Mouse (Mus musculus): ENCODE measurements around the gene Gm10320. TPM values are rescaled to one million over a fixed set of nuclear protein-coding genes. Genes with fewer than 3 reads are reported as not detected.

Gm10320 gene
- polyA plus RNA-seq, 1 experiment, result 1.8 TPM

DNA sequence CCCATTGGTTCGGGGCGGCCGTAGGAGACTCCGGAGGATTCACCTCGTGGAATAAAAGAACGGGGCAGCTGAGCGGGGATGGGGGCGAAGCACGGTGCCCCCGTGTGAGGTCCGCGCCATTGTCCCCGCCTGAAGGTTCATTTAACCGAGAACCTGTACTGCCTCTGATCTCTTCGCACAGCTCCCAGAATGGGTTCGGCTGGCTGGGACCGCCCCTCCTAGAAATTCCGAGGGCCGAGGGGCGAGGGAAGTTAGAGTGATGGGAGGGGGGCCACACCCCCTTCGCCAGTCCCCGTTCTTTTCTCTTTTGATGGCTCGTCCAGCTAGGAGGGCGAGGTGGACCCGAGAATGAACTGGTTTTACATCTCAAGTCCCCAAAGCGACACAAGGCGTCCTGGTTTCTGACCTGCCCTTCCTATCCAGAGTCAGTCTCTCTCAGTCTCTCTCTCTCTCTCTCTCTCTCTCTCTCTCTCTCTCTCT, 12.4 kb upstream of the Gm10320 start:
- TF ChIP-seq USF1 (IDR thresholded peaks at IDR 0.05; ENCODE audit: low read depth) (no peak), CEBPB (IDR thresholded peaks at IDR 0.05; ENCODE audit: insufficient read depth, poor library complexity, severe bottlenecking) (no peak), POLR2AphosphoS2 (IDR thresholded peaks at IDR 0.05; ENCODE audit: insufficient read length, low read depth) (no peak), E2F4 (IDR thresholded peaks at IDR 0.05; ENCODE audit: insufficient read depth) (no peak), TCF3 (IDR thresholded peaks at IDR 0.05; ENCODE audit: insufficient read length, low read depth) (no peak), POLR2A (IDR thresholded peaks at IDR 0.05; ENCODE audit: insufficient read length, low read depth) (no peak), MYOG (IDR thresholded peaks at IDR 0.05; ENCODE audit: control insufficient read depth in 1 of 3, insufficient read depth in 1 of 3, insufficient read length in 2 of 3, low read depth in 2 of 3) (no peak), TCF12 (IDR thresholded peaks at IDR 0.05; ENCODE audit: insufficient read depth, poor library complexity, severe bottlenecking) (no peak), SRF (IDR thresholded peaks at IDR 0.05; ENCODE audit: control insufficient read depth, insufficient read length, low read depth) (no peak), REST (IDR thresholded peaks at IDR 0.05; ENCODE audit: insufficient read depth, insufficient read length) (no peak), MYOD1 (IDR thresholded peaks at IDR 0.05; ENCODE audit: control insufficient read depth in 1 of 3, insufficient read length in 2 of 3, low read depth in 2 of 3) (no peak), MAX (IDR thresholded peaks at IDR 0.05; ENCODE audit: low read depth) (no peak)
- no peaks in the 10 kb centered on the region for H3K36me3 ChIP-seq (ENCODE audit: control insufficient read depth, insufficient read depth)
- no peak overlapping the region for H3K4me3 ChIP-seq
- H3K79me2 ChIP-seq (ENCODE audit: control insufficient read depth, insufficient read depth), result no peaks in the 10 kb centered on the region
- H3K4me2 ChIP-seq (ENCODE audit: low read depth), result no peak overlapping the region
- H3ac ChIP-seq (ENCODE audit: control insufficient read depth, insufficient read length), result no peak overlapping the region
- H3K27me3 ChIP-seq (ENCODE audit: control insufficient read depth, insufficient read depth, insufficient read length), result peaks cover 24% of the 10 kb centered on the region

DNA sequence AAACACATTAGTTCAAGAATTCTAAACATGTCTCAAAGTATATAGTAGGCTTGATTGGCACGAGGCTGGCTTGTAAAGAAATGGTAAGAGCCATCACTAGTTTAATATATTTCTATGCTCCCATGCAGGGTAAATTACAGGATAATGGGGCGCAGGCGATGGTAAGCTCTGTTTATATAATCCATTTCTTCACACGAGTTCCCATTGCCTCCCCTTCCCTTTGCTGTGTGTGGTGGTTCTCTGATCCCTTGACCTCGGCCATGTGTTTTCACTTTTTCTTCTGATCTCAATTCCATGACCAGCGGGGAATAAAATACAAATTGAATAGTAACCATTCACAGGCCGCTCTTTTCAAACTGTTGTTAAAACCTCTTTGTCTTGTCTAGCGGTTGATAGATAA, 11.8 kb upstream of the Gm10320 start:
- no peak overlapping the region for H3ac ChIP-seq (ENCODE audit: control insufficient read depth, insufficient read length)
- H3K4me3 ChIP-seq, result no peak overlapping the region
- H3K36me3 ChIP-seq (ENCODE audit: control insufficient read depth, insufficient read depth), result no peaks in the 10 kb centered on the region
- no peak overlapping the region for H3K4me2 ChIP-seq (ENCODE audit: low read depth)
- TF ChIP-seq POLR2AphosphoS2 (IDR thresholded peaks at IDR 0.05; ENCODE audit: insufficient read length, low read depth) (no peak), MYOD1 (IDR thresholded peaks at IDR 0.05; ENCODE audit: control insufficient read depth in 1 of 3, insufficient read length in 2 of 3, low read depth in 2 of 3) (no peak), MYOG (IDR thresholded peaks at IDR 0.05; ENCODE audit: control insufficient read depth in 1 of 3, insufficient read depth in 1 of 3, insufficient read length in 2 of 3, low read depth in 2 of 3) (no peak), SRF (IDR thresholded peaks at IDR 0.05; ENCODE audit: control insufficient read depth, insufficient read length, low read depth) (no peak), USF1 (IDR thresholded peaks at IDR 0.05; ENCODE audit: low read depth) (no peak), TCF3 (IDR thresholded peaks at IDR 0.05; ENCODE audit: insufficient read length, low read depth) (no peak), MAX (IDR thresholded peaks at IDR 0.05; ENCODE audit: low read depth) (no peak)
- H3K27me3 ChIP-seq (ENCODE audit: control insufficient read depth, insufficient read depth, insufficient read length), result peaks cover 24% of the 10 kb centered on the region
- no peaks in the 10 kb centered on the region for H3K79me2 ChIP-seq (ENCODE audit: control insufficient read depth, insufficient read depth)

DNA sequence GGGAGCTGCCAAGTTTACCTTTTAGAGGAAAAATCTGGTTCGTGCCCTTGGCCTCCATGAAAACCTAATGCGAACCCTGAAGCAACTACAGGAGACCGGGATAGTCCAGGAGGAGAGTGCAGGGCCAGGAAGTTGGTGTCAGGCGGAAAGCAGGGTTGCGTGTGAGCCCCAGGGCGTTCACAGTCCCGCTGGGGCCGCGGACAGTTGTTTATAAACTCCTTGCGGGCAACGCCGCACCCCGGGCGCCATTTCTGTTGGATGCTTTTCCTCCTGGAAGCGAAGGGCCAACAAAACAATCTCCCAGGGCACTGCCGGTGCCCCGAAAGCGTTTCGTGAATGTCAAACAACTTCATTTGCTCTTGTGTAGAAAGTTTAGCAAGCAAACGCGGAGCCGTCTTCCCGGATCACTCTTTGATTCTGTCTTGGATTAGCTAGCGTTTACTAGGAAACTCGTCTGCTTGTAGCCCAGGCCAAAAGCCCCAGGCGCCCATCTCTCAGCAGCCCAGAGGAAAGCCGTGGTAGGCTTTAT, 11.1 kb upstream of the Gm10320 start:
- Histone ChIP-seq H3K4me3 (no peak overlapping the region), H3K36me3 (ENCODE audit: control insufficient read depth, insufficient read depth) (no peaks in the 10 kb centered on the region), H3ac (ENCODE audit: control insufficient read depth, insufficient read length) (no peak overlapping the region), H3K4me2 (ENCODE audit: low read depth) (no peak overlapping the region), H3K27me3 (ENCODE audit: control insufficient read depth, insufficient read depth, insufficient read length) (peaks cover 22% of the 10 kb centered on the region), H3K79me2 (ENCODE audit: control insufficient read depth, insufficient read depth) (no peaks in the 10 kb centered on the region)
- no peak for TF ChIP-seq TCF3 (IDR thresholded peaks at IDR 0.05; ENCODE audit: insufficient read length, low read depth)
- TF ChIP-seq MAX (IDR thresholded peaks at IDR 0.05; ENCODE audit: low read depth), result no peak
- TF ChIP-seq REST (IDR thresholded peaks at IDR 0.05; ENCODE audit: insufficient read depth, insufficient read length), result no peak
- TF ChIP-seq E2F4 (IDR thresholded peaks at IDR 0.05; ENCODE audit: insufficient read depth), result no peak
- no peak for TF ChIP-seq POLR2AphosphoS2 (IDR thresholded peaks at IDR 0.05; ENCODE audit: insufficient read length, low read depth)
- TF ChIP-seq USF1 (IDR thresholded peaks at IDR 0.05; ENCODE audit: low read depth), result no peak
- no peak for TF ChIP-seq SRF (IDR thresholded peaks at IDR 0.05; ENCODE audit: control insufficient read depth, insufficient read length, low read depth)
- no peak for TF ChIP-seq MYOD1 (IDR thresholded peaks at IDR 0.05; ENCODE audit: control insufficient read depth in 1 of 3, insufficient read length in 2 of 3, low read depth in 2 of 3)
- TF ChIP-seq TCF12 (IDR thresholded peaks at IDR 0.05; ENCODE audit: insufficient read depth, poor library complexity, severe bottlenecking), result no peak
- TF ChIP-seq CEBPB (IDR thresholded peaks at IDR 0.05; ENCODE audit: insufficient read depth, poor library complexity, severe bottlenecking), result no peak

- H3K4me3 ChIP-seq, result no peak overlapping the region
- H3ac ChIP-seq (ENCODE audit: control insufficient read depth, insufficient read length), result no peak overlapping the region
- no peaks in the 10 kb centered on the region for H3K36me3 ChIP-seq (ENCODE audit: control insufficient read depth, insufficient read depth)
- TF ChIP-seq MYOG (IDR thresholded peaks at IDR 0.05; ENCODE audit: control insufficient read depth in 1 of 3, insufficient read depth in 1 of 3, insufficient read length in 2 of 3, low read depth in 2 of 3) (no peak), TCF12 (IDR thresholded peaks at IDR 0.05; ENCODE audit: insufficient read depth, poor library complexity, severe bottlenecking) (no peak), POLR2AphosphoS2 (IDR thresholded peaks at IDR 0.05; ENCODE audit: insufficient read length, low read depth) (no peak), E2F4 (IDR thresholded peaks at IDR 0.05; ENCODE audit: insufficient read depth) (no peak), REST (IDR thresholded peaks at IDR 0.05; ENCODE audit: insufficient read depth, insufficient read length) (no peak), SRF (IDR thresholded peaks at IDR 0.05; ENCODE audit: control insufficient read depth, insufficient read length, low read depth) (no peak)
- no peaks in the 10 kb centered on the region for H3K79me2 ChIP-seq (ENCODE audit: control insufficient read depth, insufficient read depth)
- H3K4me2 ChIP-seq (ENCODE audit: low read depth), result no peak overlapping the region
- peaks cover 17% of the 10 kb centered on the region for H3K27me3 ChIP-seq (ENCODE audit: control insufficient read depth, insufficient read depth, insufficient read length)
Observed at GRCm38 (mm10) chr13:98502236-98502812, 10.5 kb upstream of the Gm10320 start.

- Histone ChIP-seq H3K4me2 (ENCODE audit: low read depth) (no peak overlapping the region), H3K27me3 (ENCODE audit: control insufficient read depth, insufficient read depth, insufficient read length) (peaks cover 17% of the 10 kb centered on the region), H3K4me3 (no peak overlapping the region), H3K79me2 (ENCODE audit: control insufficient read depth, insufficient read depth) (no peaks in the 10 kb centered on the region), H3ac (ENCODE audit: control insufficient read depth, insufficient read length) (no peak overlapping the region), H3K36me3 (ENCODE audit: control insufficient read depth, insufficient read depth) (no peaks in the 10 kb centered on the region)
- TF ChIP-seq TCF3 (IDR thresholded peaks at IDR 0.05; ENCODE audit: insufficient read length, low read depth) (no peak), REST (IDR thresholded peaks at IDR 0.05; ENCODE audit: insufficient read depth, insufficient read length) (no peak), E2F4 (IDR thresholded peaks at IDR 0.05; ENCODE audit: insufficient read depth) (no peak), SRF (IDR thresholded peaks at IDR 0.05; ENCODE audit: control insufficient read depth, insufficient read length, low read depth) (no peak), POLR2AphosphoS2 (IDR thresholded peaks at IDR 0.05; ENCODE audit: insufficient read length, low read depth) (no peak)
Observed at GRCm38 (mm10) chr13:98501321-98501720, 9.5 kb upstream of the Gm10320 start.
